ENCODE assay signal across 25 mouse cellular contexts in the genomic region with DNA sequence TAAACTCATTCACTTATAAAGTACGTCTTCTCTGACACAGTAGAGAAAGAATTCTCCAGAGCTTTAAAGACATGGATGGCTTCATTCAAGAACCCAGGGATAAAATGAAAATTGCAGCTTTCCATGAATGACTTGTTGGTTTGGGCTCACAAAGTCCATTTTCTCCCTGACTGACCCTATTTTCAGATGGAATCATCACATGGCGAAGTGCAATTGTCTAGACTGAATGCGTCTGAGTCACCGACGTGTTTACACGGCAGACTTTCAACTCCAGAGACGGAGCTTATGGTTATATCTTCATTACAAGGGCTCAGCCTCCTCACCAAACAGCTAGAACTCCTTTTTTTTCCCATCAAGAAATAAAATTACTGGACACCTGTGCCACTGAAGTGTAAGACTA.
"Had no signal": no experiment of that assay in that cellular context is flagged by ENCODE, and none has a peak within 500 bp of the region (broad histone marks: within the 10 kb centered on the region; RNA-seq: fewer than 3 reads in every experiment).

No protein-coding gene starts in this region.

- H3K27me3 ChIP-seq: embryonic facial prominence, embryonic 12.5 days; embryonic facial prominence, embryonic 13.5 days; embryonic facial prominence, embryonic 15.5 days; forebrain, embryonic 12.5 days; forebrain, embryonic 13.5 days; forebrain, embryonic 15.5 days had no signal

- ATAC-seq: forebrain, embryonic 13.5 days; forebrain, embryonic 14.5 days; forebrain, embryonic 15.5 days; forebrain, embryonic 16.5 days; forebrain, postnatal 0 days had no signal

- H3K4me3 ChIP-seq: embryonic facial prominence, embryonic 10.5 days; embryonic facial prominence, embryonic 12.5 days; embryonic facial prominence, embryonic 13.5 days; embryonic facial prominence, embryonic 15.5 days; erythroblast, embryonic 14.5 days; forebrain, embryonic 10.5 days; forebrain, embryonic 12.5 days; forebrain, embryonic 13.5 days; forebrain, embryonic 15.5 days; gastrocnemius, adult 2 months; heart, adult 2 months; heart, embryonic 10.5 days had no signal

- H3K27ac ChIP-seq: embryonic facial prominence, embryonic 10.5 days; embryonic facial prominence, embryonic 12.5 days; embryonic facial prominence, embryonic 13.5 days; embryonic facial prominence, embryonic 15.5 days; forebrain, embryonic 10.5 days; forebrain, embryonic 12.5 days; forebrain, embryonic 13.5 days; forebrain, embryonic 15.5 days; gastrocnemius, adult 2 months; heart, adult 2 months; heart, embryonic 10.5 days had no signal

- DNase-seq: cerebellum, adult 9-11 months; cerebellum, postnatal 10 days; cerebellum, postnatal 14 days; cerebellum, postnatal 25 days; cerebellum, postnatal 36 days; embryo, embryonic 11 days; forebrain, postnatal 0 days; gastrocnemius, adult 2 months; gastrocnemius, postnatal 10 days; gastrocnemius, postnatal 14 days; gastrocnemius, postnatal 25 days; gastrocnemius, postnatal 36 days; heart, adult 2 months had no signal

- H3K4me1 ChIP-seq: embryonic facial prominence, embryonic 10.5 days; embryonic facial prominence, embryonic 12.5 days; embryonic facial prominence, embryonic 13.5 days; embryonic facial prominence, embryonic 15.5 days; forebrain, embryonic 12.5 days; heart, embryonic 10.5 days had no signal
